Mouse (Mus musculus): Measurements from ENCODE around the gene Rhbg.
A peak's percentile ranks its signal among the peaks of the same experiment; 100 is the strongest.

Gene Rhbg

GRCm38 (mm10) chr3:88256382-88256781 is 1.9 kb upstream of the Rhbg start:
- no peak for DNase-seq

DNA sequence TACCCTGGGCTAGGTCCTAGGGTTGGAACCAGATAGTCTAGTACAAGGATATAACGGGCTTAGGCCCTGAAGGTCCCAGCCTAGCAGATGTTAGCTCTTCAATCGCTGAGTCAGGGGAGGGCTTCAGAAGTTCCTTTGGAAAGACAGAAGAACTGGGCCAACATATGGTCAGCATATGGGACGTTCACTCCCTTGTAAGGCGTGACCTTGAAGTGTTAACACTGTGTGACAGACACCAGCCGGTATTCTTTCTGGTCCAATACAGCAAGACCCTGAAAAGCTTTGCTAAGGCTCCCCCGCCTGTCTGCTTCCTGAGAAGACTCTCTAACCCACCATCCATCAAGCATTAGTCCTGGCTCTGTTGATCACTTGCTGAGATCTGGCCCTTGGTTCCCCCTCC is 1.4 kb upstream of the Rhbg start:
- no peak for DNase-seq

DNA sequence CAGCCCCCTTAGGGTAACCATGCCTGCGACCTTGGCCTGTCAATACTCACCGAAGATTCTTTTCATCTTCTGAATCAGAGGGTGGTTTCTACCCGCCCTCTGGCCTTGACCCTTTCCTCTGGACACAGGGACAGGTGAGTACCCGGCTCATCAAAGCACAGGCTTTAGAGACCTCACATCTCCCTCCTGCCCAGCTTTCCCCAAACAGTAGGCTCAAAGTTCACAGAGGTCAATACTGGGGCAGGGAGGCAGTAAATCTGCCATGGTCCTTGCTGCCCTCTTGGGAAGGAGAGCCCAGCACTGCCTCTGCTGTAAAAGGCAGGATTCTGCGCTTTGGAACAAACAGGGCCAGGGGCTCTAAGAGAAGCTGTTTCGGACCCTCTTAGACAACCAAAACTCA is 1.8 kb downstream of the Rhbg start:
- DNase-seq: peak; percentile 26

- DNase-seq: no peak
Measured at GRCm38 (mm10) chr3:88248406-88248805, 6.1 kb downstream of the Rhbg start.

DNA sequence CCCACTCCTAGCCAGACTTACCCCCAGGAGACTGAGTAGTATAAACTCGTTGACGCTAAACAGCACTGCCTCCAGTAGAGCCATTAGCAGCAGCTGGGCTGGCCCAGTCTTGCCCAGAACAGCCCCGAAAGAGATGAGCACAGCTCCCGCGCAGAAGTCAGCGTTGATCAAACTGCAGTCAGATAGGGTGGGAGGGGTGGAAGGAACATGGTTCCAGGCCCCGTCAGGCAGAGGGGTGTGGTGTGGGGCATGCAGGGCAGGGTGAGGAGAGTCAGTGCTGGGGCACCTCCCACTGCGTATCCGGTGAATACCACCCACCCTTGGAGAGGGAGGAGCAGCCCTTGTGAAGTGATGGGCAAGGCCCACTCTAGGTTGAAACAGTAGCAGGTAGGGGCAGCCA is 6.8 kb downstream of the Rhbg start:
- DNase-seq: no peak

GRCm38 (mm10) chr3:88245811-88246210 is 8.7 kb downstream of the Rhbg start:
- DNase-seq: peak; percentile 77

- peak; percentile 52 for DNase-seq
Measured at GRCm38 (mm10) chr3:88244071-88244470, 10.4 kb downstream of the Rhbg start.

DNA sequence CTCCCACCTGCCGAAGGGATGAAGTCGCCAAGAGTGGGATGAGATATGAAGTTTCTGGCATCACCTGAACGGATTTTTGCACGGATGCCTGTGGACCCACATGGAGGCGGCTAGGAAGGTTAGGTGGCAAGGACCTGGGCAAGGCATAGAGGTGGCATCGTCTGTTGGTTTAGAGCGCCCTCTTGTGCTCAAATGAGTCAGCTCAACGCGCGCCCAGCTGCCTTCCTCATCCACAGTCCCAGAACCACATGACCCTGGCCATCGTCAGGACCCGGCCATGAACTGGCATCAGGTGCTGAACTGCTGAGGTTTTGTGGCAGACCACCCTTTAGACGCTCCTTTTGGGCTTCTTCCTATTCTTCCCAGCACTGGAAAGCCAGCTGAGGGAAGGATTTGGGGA is 12.0 kb downstream of the Rhbg start:
- DNase-seq: peak; percentile 63

DNA sequence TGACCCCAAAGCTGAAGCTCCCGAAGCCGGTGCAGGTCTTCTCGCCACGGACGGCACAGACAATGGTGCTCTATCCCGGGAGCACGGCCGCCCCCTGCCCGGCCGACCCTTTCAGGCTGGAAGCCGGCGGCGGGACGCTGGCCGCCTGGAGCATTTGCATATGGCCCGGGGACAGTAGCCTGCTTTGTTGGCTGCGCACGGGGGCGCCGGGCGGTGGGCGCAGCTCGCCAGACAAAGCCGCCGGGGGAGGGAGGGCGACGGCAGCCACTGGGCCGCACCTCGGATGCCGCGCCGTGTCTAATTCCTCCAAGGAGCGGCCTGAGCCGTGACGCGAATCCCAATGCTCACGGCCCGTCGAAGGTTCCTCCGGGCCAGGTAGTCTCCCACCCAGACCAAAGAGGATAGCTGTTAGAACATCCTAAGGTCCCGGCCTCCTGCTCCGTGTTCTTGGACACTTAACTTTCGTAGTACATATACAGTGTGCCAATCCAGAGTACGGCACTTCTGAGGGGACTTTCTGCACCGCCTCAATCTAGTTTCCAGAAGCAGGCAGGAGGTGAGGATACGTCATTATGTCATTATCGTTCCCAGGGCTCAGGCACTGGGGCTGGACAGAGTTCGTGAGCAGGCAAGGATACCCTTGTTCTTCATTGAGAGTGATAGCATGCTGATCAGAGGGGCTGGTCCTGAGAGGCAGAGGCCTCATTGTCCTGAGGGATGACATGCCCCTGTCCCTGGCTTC is 13.3 kb downstream of the Rhbg start:
- DNase-seq: no peak

DNA sequence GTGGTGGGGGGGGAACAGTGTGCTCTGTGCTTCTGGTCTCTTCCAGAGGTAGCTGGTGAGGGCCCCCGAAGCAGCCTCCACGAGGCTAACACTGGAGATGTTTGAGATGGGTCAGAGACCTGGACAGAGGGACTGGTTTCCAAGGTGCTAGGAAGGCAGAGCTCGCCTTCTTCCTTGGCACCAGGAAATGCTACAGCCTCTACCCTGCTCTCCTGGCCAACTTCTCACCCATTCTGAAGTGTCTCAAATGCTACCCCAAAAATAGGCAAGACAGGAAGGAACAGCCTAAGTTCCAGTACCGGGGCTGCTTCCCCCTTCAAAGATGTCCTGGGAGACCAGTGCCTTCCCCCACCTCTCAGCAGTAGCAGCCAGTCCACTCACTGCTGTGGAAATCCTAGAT is 15.1 kb downstream of the Rhbg start:
- DNase-seq: no peak

GRCm38 (mm10) chr3:88238866-88239391 is 15.6 kb downstream of the Rhbg start:
- no peak for DNase-seq

- peak; percentile 39 for DNase-seq
Measured at GRCm38 (mm10) chr3:88237556-88238194, 16.8 kb downstream of the Rhbg start.

DNA sequence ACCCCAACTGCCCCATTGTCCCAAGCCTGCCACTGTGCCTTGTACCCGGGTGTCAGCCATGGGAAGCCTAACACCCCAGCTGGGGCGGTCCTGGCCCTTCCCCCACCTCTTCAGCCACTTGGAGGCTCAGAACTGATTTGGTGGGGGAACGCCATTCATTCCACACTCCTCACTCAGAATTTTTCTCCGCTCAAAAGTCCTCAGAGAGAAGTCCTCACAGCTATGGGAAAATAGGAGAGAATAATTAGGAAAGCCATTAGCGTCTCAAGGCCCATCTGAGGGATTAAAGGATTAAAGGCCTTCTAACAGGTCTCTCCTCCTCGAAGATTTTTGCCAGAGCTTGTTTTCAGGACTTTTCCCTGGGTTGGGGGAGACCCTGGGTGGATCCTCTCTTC is 17.4 kb downstream of the Rhbg start:
- DNase-seq: no peak

GRCm38 (mm10) chr3:88235616-88236015 is 18.9 kb downstream of the Rhbg start:
- DNase-seq: no peak

DNA sequence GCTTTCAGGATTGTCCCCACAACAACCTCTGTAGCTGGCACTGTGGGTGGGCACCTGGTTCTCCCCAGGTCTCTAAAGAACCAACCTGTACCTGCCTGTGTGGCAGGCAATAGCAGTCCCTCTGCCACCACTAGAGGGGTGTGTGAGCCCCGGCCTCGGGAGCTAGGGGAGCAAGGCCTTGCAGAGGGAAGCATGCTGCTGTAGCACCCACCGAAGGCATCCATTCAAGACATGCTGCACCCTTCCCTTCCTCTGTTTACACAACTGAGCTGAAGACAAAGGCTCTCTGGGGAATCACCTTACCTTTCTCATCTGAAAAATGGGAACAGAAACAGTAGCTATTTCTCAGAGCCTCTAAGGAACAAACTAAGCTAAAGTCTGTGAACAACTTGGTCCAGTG is 19.3 kb downstream of the Rhbg start:
- no peak for DNase-seq

- no peak for DNase-seq
Measured at GRCm38 (mm10) chr3:88234041-88234440, 20.5 kb downstream of the Rhbg start.

- DNase-seq: no peak
Measured at GRCm38 (mm10) chr3:88232851-88233649, 21.5 kb downstream of the Rhbg start.

GRCm38 (mm10) chr3:88232301-88232702 is 22.2 kb downstream of the Rhbg start:
- DNase-seq: no peak

DNA sequence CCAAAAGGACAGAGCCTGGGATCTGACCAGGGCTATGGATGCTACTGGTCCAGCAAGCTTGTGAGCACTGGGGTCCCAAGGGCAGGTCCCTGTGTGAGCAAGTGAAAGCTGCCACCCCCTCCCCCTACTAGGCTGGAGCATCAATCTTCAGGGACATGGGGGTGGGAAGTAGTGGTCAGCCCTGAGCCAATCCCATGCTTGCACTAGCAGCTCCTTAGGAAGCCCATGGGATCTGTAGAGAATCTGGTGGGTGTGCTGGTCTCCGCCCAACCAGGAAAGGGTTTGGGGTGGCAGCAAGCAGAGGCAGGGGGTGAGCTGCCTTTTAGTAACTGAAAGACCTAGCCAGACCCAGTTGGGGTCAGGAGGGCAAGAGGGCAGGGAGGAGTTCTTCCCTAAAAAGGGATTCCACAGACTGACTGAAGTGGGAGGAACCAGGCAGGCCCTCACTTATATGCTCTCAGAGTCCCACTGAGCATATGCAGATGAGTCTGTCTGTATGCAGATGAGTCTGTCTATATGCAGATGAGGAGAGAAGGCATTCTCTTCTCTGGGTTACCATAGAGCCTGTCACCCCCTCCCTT is 23.4 kb downstream of the Rhbg start:
- DNase-seq: no peak

DNA sequence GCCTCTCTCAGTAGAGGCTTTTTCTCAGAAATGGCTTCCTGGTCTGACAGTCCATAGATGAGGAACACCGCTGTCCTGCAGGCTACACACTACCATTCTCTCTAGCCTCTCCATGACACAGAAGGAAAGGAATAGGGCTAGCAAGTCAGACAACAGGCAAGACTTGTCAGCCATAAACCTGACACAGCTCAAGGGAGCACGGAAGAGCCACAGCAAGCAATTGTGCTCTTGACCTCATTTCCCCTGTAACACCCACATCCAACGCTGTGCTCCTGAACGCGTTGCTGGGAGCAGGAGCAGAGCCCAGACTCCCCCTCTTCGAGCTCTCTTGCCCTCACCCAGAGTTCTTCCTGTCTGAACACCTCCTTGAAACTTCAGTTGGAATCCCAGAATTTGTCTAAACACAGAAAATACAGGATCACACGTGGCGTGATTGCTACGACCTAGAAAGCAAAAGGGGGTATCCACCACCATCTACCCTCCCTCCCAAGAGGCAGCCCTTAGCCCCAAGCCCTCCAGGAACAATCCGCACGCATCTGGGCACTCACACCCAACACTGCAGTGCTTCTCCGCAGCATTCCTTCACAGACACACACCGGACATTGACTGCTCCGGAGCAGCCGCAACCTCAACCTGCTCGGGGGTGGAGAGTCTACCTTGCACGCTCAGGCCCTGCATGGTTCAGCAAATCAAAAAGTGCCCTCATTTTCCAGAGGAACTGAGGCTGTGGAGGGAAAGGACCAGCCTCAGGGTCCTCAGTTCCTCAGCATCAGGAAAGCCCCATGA is 24.1 kb downstream of the Rhbg start:
- DNase-seq: no peak

GRCm38 (mm10) chr3:88229526-88229925 is 25.0 kb downstream of the Rhbg start:
- DNase-seq: no peak

- DNase-seq: no peak
Measured at GRCm38 (mm10) chr3:88228906-88229305, 25.6 kb downstream of the Rhbg start.
